Mouse (Mus musculus) spleen, adult 2 months (tissue): ENCODE data around the gene Tmem198.

Experiments used
- CTCF ChIP-seq: fragments of 200-500 bp; IDR thresholded peaks from 2 replicates; pipeline ENCODE4 v1.5.1; 2011; ENCODE audit warnings: mild to moderate bottlenecking, inconsistent platforms; ENCODE audit not compliant: insufficient read depth, insufficient read length, insufficient replicate concordance; ENCODE audit errors: extremely low read depth
- POLR2A ChIP-seq: fragments of 200-500 bp; IDR thresholded peaks from 2 replicates; pipeline ENCODE4 v1.6.1; 2011; ENCODE audit warnings: low read depth, low read length, inconsistent platforms

DNA sequence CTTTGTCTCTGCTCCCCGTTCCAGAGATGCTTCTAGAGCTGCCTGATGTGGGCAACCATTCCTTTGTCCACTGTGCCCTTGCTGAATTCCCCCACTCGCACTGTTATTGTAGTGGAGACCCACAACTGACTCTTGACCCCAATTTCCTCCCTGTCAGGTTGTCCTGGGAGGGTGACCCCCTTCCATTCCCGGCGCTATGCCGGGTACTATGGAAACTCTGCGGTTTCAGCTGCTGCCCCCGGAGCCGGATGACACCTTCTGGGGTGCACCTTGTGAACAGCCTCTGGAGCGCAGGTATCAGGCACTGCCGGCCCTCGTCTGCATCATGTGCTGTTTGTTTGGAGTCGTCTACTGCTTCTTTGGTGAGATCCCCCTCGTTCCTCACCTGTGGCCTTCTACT lies 704 bp downstream of the Tmem198 start:
- TF ChIP-seq CTCF (no peak), POLR2A (no peak)
